Mouse (Mus musculus): Measurements from ENCODE around the gene Nrp1. TPM values are rescaled to one million over a fixed set of nuclear protein-coding genes. Genes with fewer than 3 reads are reported as not detected.

Nrp1 gene
- polyA plus RNA-seq, 1 experiment from 2014 or later = 94.6 TPM

- Histone ChIP-seq H3K9ac (ENCODE audit: low read depth, low read length) (no peak overlapping the region), H3K36me3 (ENCODE audit: control insufficient read depth, insufficient read depth, low read length) (no peaks in the 10 kb centered on the region), H3K4me2 (ENCODE audit: low read depth, low read length) (no peak overlapping the region), H3K27me3 (replicated peaks; ENCODE audit: control insufficient read depth, insufficient read depth, low read length) (no peaks in the 10 kb centered on the region), H3K27ac (replicated peaks; ENCODE audit: low read depth, low read length) (no peak overlapping the region), H3K4me1 (ENCODE audit: control insufficient read depth, insufficient read depth, low read length) (no peaks in the 10 kb centered on the region), H3K4me3 (ENCODE audit: low read depth, low read length) (no peak overlapping the region), H3K9me3 (ENCODE audit: control insufficient read depth, low read length) (no peaks in the 10 kb centered on the region)
- ATAC-seq (ENCODE audit: low read depth) = no peak
- peak; percentile 59 for DNase-seq (ENCODE audit: low spot score)
Observed at GRCm38 (mm10) chr8:128508723-128509122, 150.3 kb downstream of the Nrp1 start.

GRCm38 (mm10) chr8:128511021-128511420 is 152.6 kb downstream of the Nrp1 start:
- Histone ChIP-seq H3K27me3 (replicated peaks; ENCODE audit: control insufficient read depth, insufficient read depth, low read length) (no peaks in the 10 kb centered on the region), H3K9me3 (ENCODE audit: control insufficient read depth, low read length) (no peaks in the 10 kb centered on the region), H3K4me3 (ENCODE audit: low read depth, low read length) (no peak overlapping the region), H3K4me2 (ENCODE audit: low read depth, low read length) (no peak overlapping the region), H3K27ac (replicated peaks; ENCODE audit: low read depth, low read length) (no peak overlapping the region), H3K4me1 (ENCODE audit: control insufficient read depth, insufficient read depth, low read length) (no peaks in the 10 kb centered on the region), H3K36me3 (ENCODE audit: control insufficient read depth, insufficient read depth, low read length) (no peaks in the 10 kb centered on the region), H3K9ac (ENCODE audit: low read depth, low read length) (no peak overlapping the region)
- no peak for ATAC-seq (ENCODE audit: low read depth)
- no peak for DNase-seq (ENCODE audit: low spot score)

- H3K4me2 ChIP-seq (ENCODE audit: low read depth, low read length) = no peak overlapping the region
- H3K36me3 ChIP-seq (ENCODE audit: control insufficient read depth, insufficient read depth, low read length) = no peaks in the 10 kb centered on the region
- H3K27me3 ChIP-seq (replicated peaks; ENCODE audit: control insufficient read depth, insufficient read depth, low read length) = no peaks in the 10 kb centered on the region
- H3K4me3 ChIP-seq (ENCODE audit: low read depth, low read length) = no peak overlapping the region
- H3K4me1 ChIP-seq (ENCODE audit: control insufficient read depth, insufficient read depth, low read length) = no peaks in the 10 kb centered on the region
- H3K9ac ChIP-seq (ENCODE audit: low read depth, low read length) = no peak overlapping the region
- no peaks in the 10 kb centered on the region for H3K9me3 ChIP-seq (ENCODE audit: control insufficient read depth, low read length)
- DNase-seq (ENCODE audit: low spot score) (no peak), ATAC-seq (ENCODE audit: low read depth) (no peak)
- H3K27ac ChIP-seq (replicated peaks; ENCODE audit: low read depth, low read length) = no peak overlapping the region
- 90% methylated on average over 1 of the region's 1 CpGs for WGBS
Observed at GRCm38 (mm10) chr8:128511732-128512131, 153.3 kb downstream of the Nrp1 start.

GRCm38 (mm10) chr8:128516846-128517446 is 158.5 kb downstream of the Nrp1 start:
- no peak for ATAC-seq (ENCODE audit: low read depth)
- Histone ChIP-seq H3K9me3 (ENCODE audit: control insufficient read depth, low read length) (no peaks in the 10 kb centered on the region), H3K27me3 (replicated peaks; ENCODE audit: control insufficient read depth, insufficient read depth, low read length) (no peaks in the 10 kb centered on the region), H3K36me3 (ENCODE audit: control insufficient read depth, insufficient read depth, low read length) (no peaks in the 10 kb centered on the region), H3K4me1 (ENCODE audit: control insufficient read depth, insufficient read depth, low read length) (peaks cover 8% of the 10 kb centered on the region), H3K4me2 (ENCODE audit: low read depth, low read length) (no peak overlapping the region), H3K27ac (replicated peaks; ENCODE audit: low read depth, low read length) (no peak overlapping the region), H3K4me3 (ENCODE audit: low read depth, low read length) (no peak overlapping the region), H3K9ac (ENCODE audit: low read depth, low read length) (no peak overlapping the region)
- no peak for DNase-seq (ENCODE audit: low spot score)
- WGBS = 92% methylated on average over 3 of the region's 3 CpGs

GRCm38 (mm10) chr8:128517546-128518102 is 159.2 kb downstream of the Nrp1 start:
- Histone ChIP-seq H3K36me3 (ENCODE audit: control insufficient read depth, insufficient read depth, low read length) (no peaks in the 10 kb centered on the region), H3K4me2 (ENCODE audit: low read depth, low read length) (no peak overlapping the region), H3K9ac (ENCODE audit: low read depth, low read length) (no peak overlapping the region), H3K27ac (replicated peaks; ENCODE audit: low read depth, low read length) (no peak overlapping the region), H3K4me3 (ENCODE audit: low read depth, low read length) (no peak overlapping the region), H3K4me1 (ENCODE audit: control insufficient read depth, insufficient read depth, low read length) (peaks cover 8% of the 10 kb centered on the region), H3K9me3 (ENCODE audit: control insufficient read depth, low read length) (no peaks in the 10 kb centered on the region), H3K27me3 (replicated peaks; ENCODE audit: control insufficient read depth, insufficient read depth, low read length) (no peaks in the 10 kb centered on the region)
- 73% methylated on average over 4 of the region's 4 CpGs for WGBS
- no peak for DNase-seq (ENCODE audit: low spot score)
- ATAC-seq (ENCODE audit: low read depth) = no peak

- 72% methylated on average over 1 of the region's 1 CpGs for WGBS
- Histone ChIP-seq H3K9me3 (ENCODE audit: control insufficient read depth, low read length) (no peaks in the 10 kb centered on the region), H3K9ac (ENCODE audit: low read depth, low read length) (no peak overlapping the region), H3K4me2 (ENCODE audit: low read depth, low read length) (no peak overlapping the region), H3K27me3 (replicated peaks; ENCODE audit: control insufficient read depth, insufficient read depth, low read length) (no peaks in the 10 kb centered on the region), H3K4me1 (ENCODE audit: control insufficient read depth, insufficient read depth, low read length) (peaks cover 8% of the 10 kb centered on the region), H3K36me3 (ENCODE audit: control insufficient read depth, insufficient read depth, low read length) (no peaks in the 10 kb centered on the region), H3K4me3 (ENCODE audit: low read depth, low read length) (no peak overlapping the region), H3K27ac (replicated peaks; ENCODE audit: low read depth, low read length) (no peak overlapping the region)
- DNase-seq (ENCODE audit: low spot score) = no peak
- no peak for ATAC-seq (ENCODE audit: low read depth)
Observed at GRCm38 (mm10) chr8:128519366-128519765, 161.0 kb downstream of the Nrp1 start.

GRCm38 (mm10) chr8:128523825-128524224 is 165.4 kb downstream of the Nrp1 start:
- Histone ChIP-seq H3K4me1 (ENCODE audit: control insufficient read depth, insufficient read depth, low read length) (peaks cover 10% of the 10 kb centered on the region), H3K9me3 (ENCODE audit: control insufficient read depth, low read length) (no peaks in the 10 kb centered on the region), H3K27me3 (replicated peaks; ENCODE audit: control insufficient read depth, insufficient read depth, low read length) (no peaks in the 10 kb centered on the region), H3K27ac (replicated peaks; ENCODE audit: low read depth, low read length) (no peak overlapping the region), H3K9ac (ENCODE audit: low read depth, low read length) (no peak overlapping the region), H3K4me3 (ENCODE audit: low read depth, low read length) (no peak overlapping the region), H3K36me3 (ENCODE audit: control insufficient read depth, insufficient read depth, low read length) (no peaks in the 10 kb centered on the region), H3K4me2 (ENCODE audit: low read depth, low read length) (no peak overlapping the region)
- ATAC-seq (ENCODE audit: low read depth) (no peak), DNase-seq (ENCODE audit: low spot score) (no peak)
- 67% methylated on average over 7 of the region's 7 CpGs for WGBS

- no peaks in the 10 kb centered on the region for H3K27me3 ChIP-seq (replicated peaks; ENCODE audit: control insufficient read depth, insufficient read depth, low read length)
- ATAC-seq (ENCODE audit: low read depth) = no peak
Observed at GRCm38 (mm10) chr8:128525912-128526311, 167.5 kb downstream of the Nrp1 start.

More at GRCm38 (mm10) chr8:128525912-128526311, 167.5 kb downstream of the Nrp1 start:
- no peaks in the 10 kb centered on the region for H3K9me3 ChIP-seq (ENCODE audit: control insufficient read depth, low read length)
- no peak overlapping the region for H3K4me3 ChIP-seq (ENCODE audit: low read depth, low read length)
- WGBS = 69% methylated on average over 1 of the region's 1 CpGs
- DNase-seq (ENCODE audit: low spot score) = no peak
- H3K4me1 ChIP-seq (ENCODE audit: control insufficient read depth, insufficient read depth, low read length) = peaks cover 10% of the 10 kb centered on the region
- H3K9ac ChIP-seq (ENCODE audit: low read depth, low read length) = no peak overlapping the region
- H3K4me2 ChIP-seq (ENCODE audit: low read depth, low read length) = no peak overlapping the region
- no peak overlapping the region for H3K27ac ChIP-seq (replicated peaks; ENCODE audit: low read depth, low read length)
- no peaks in the 10 kb centered on the region for H3K36me3 ChIP-seq (ENCODE audit: control insufficient read depth, insufficient read depth, low read length)

Data from embryonic facial prominence, embryonic 14.5 days (tissue).